Mouse (Mus musculus): Measurements from ENCODE around the gene Igdcc4. TPM values are rescaled to one million over a fixed set of nuclear protein-coding genes. Genes with fewer than 3 reads are reported as not detected.

Igdcc4 gene
- polyA plus RNA-seq, 1 experiment: 12.5 TPM

Other genes with a start within 250 kb of the Igdcc4 start
- 0.04 TPM in 1 of 2 replicates, not detected in the other for gene Slc24a1, start 149.9 kb upstream of the Igdcc4 start, polyA plus RNA-seq (2012; rRNA removed)
- 24.3 and 25.1 TPM in 2 replicates for gene Ints14, start 140.6 kb upstream of the Igdcc4 start, polyA plus RNA-seq (2012; rRNA removed)
- 59.1 and 61.7 TPM in 2 replicates for gene Hacd3, start 79.8 kb upstream of the Igdcc4 start, polyA plus RNA-seq (2012; rRNA removed)
- 53.7 and 64.4 TPM in 2 replicates for gene Dpp8, start 69.1 kb upstream of the Igdcc4 start, polyA plus RNA-seq (2012; rRNA removed)
- 2.3 and 2.7 TPM in 2 replicates for gene Igdcc3, start 39.7 kb downstream of the Igdcc4 start, polyA plus RNA-seq (2012; rRNA removed)
- 4.4 and 4.5 TPM in 2 replicates for gene Parp16, start 93.9 kb downstream of the Igdcc4 start, polyA plus RNA-seq (2012; rRNA removed)
- 1.5 and 4.2 TPM in 2 replicates for gene Cilp, start 163.7 kb downstream of the Igdcc4 start, polyA plus RNA-seq (2012; rRNA removed)
- 23.9 and 25.2 TPM in 2 replicates for gene Clpx, start 192.8 kb downstream of the Igdcc4 start, polyA plus RNA-seq (2012; rRNA removed)
- gene Pdcd7, start 244.6 kb downstream of the Igdcc4 start, polyA plus RNA-seq (2012; rRNA removed): 12.9 and 14.4 TPM in 2 replicates